In the genomic region with DNA sequence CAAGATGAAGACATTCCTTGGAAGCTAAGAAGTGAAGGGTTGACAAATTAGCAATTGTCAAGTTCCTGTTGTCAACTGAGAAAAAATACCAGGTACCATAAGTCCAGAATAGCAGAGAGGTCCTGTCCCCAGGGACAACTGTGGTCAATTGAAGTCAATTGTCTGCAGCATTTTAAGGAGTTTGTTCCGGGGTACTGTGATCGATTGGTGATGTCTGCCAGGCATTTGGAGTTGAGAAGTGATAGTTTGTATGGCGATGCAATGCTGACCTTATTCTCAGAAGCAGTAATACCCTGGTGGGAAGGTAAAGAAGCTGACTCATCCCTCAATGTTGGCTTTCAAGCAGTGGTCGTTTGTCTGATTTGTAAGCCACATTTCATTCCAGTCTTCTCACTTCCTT, we compare ENCODE assay signal across 15 mouse cellular contexts.
"Had no signal": no experiment of that assay in that cellular context is flagged by ENCODE, and none has a peak within 500 bp of the region (broad histone marks: within the 10 kb centered on the region; RNA-seq: fewer than 3 reads in every experiment).

No protein-coding gene starts in this region.

- H3K36me3 ChIP-seq: limb, embryonic 15.5 days; liver, embryonic 12.5 days; midbrain, embryonic 15.5 days; neural tube, embryonic 13.5 days had no signal

- H3K9ac ChIP-seq: limb, embryonic 15.5 days; liver, embryonic 12.5 days; lung, embryonic 14.5 days; midbrain, embryonic 15.5 days; neural tube, embryonic 13.5 days had no signal

- H3K4me3 ChIP-seq: left cerebral cortex, adult 2 months; limb, embryonic 15.5 days; liver, embryonic 12.5 days; megakaryocyte, embryonic 14.5 days; midbrain, embryonic 15.5 days; neural tube, embryonic 13.5 days had no signal

- H3K27ac ChIP-seq: left cerebral cortex, adult 2 months; limb, embryonic 15.5 days; liver, embryonic 12.5 days; midbrain, embryonic 15.5 days; neural tube, embryonic 13.5 days had no signal

- H3K9me3 ChIP-seq: limb, embryonic 15.5 days; liver, embryonic 12.5 days; megakaryocyte, embryonic 14.5 days; midbrain, embryonic 15.5 days; neural tube, embryonic 13.5 days had no signal

- H3K4me2 ChIP-seq: limb, embryonic 15.5 days; liver, embryonic 12.5 days; lung, embryonic 14.5 days; midbrain, embryonic 11.5 days; midbrain, embryonic 15.5 days; neural tube, embryonic 13.5 days had no signal

- DNase-seq: kidney, postnatal 25 days; lung, embryonic 14.5 days; lung, postnatal 10 days; lung, postnatal 4 days; right cerebral cortex, adult 18-20 months; right cerebral cortex, postnatal 25 days; thymus, adult 18-20 months; thymus, postnatal 14 days had no signal

- H3K27me3 ChIP-seq: limb, embryonic 15.5 days; liver, embryonic 12.5 days; megakaryocyte, embryonic 14.5 days; midbrain, embryonic 15.5 days had no signal

- ATAC-seq: liver, embryonic 12.5 days; midbrain, embryonic 15.5 days had no signal
